Mouse (Mus musculus) heart, adult 2 months (tissue): Measurements from ENCODE around the gene Ndufa12. TPM values are rescaled to one million over a fixed set of nuclear protein-coding genes. Genes with fewer than 3 reads are reported as not detected.

Experiments used
- DNase-seq, 2 experiments: peaks; one replicate each; pipeline ENCODE4 v3.0.0; 2021
- H3K27ac ChIP-seq: fragments of 200-600 bp; 2 replicates; pipeline ENCODE4 v1.8.1; 2022
- H3K27me3 ChIP-seq: fragments of 200-500 bp; 2 replicates; pipeline ENCODE4 v1.6.1; 2012; ENCODE audit warnings: mild to moderate bottlenecking, low read length, inconsistent platforms, mixed read lengths; ENCODE audit not compliant: control insufficient read depth, insufficient read depth
- H3K36me3 ChIP-seq: fragments of 200-500 bp; 2 replicates; pipeline ENCODE4 v1.6.1; 2012; ENCODE audit warnings: low read length, inconsistent platforms; ENCODE audit not compliant: control insufficient read depth, insufficient read depth
- H3K4me1 ChIP-seq: fragments of 200-500 bp; 2 replicates; pipeline ENCODE4 v1.6.1; 2011; ENCODE audit warnings: low read length; ENCODE audit not compliant: control insufficient read depth, insufficient read depth
- H3K4me3 ChIP-seq: fragments of 200-600 bp; 2 replicates; pipeline ENCODE4 v1.8.1; 2022
- H3K79me2 ChIP-seq: fragments of 200-500 bp; replicated peaks from 2 replicates; pipeline ENCODE4 v1.6.1; 2012; ENCODE audit warnings: mild to moderate bottlenecking, inconsistent platforms, low read length, moderate library complexity, mixed read lengths; ENCODE audit not compliant: control insufficient read depth, insufficient read depth
- H3K9ac ChIP-seq: fragments of 200-500 bp; 2 replicates; pipeline ENCODE4 v1.6.1; 2012; ENCODE audit warnings: low read depth, mild to moderate bottlenecking, control low read depth, inconsistent platforms, low read length, mixed read lengths
- CTCF ChIP-seq: fragments of 200-600 bp; IDR thresholded peaks from 2 replicates; pipeline ENCODE4 v1.8.1; 2022; ENCODE audit warnings: antibody characterized with exemption, mild to moderate bottlenecking, moderate library complexity
- EP300 ChIP-seq: fragments of 200-500 bp; IDR thresholded peaks from 2 replicates; pipeline ENCODE4 v1.6.1; 2011; ENCODE audit warnings: low read depth, low read length, control low read depth; ENCODE audit not compliant: insufficient read depth
- POLR2A ChIP-seq: fragments of 200-500 bp; IDR thresholded peaks from 2 replicates; pipeline ENCODE4 v1.6.1; 2011; ENCODE audit warnings: mild to moderate bottlenecking, low read depth, low read length, control low read depth; ENCODE audit not compliant: insufficient read depth
- WGBS: fragments of 180-500 bp; shearing (Covaris S2); methylation state at CpG from one replicate; pipeline ENCODE4 v1.1.7; 2018; 5-methylcytosine and 5-hydroxymethylcytosine counted together
- intact Hi-C: fragments of 180-260 bp; cut with DNase I; formaldehyde crosslinking; loops from one replicate; pipeline ENCODE4 v1.15.1; 2025
- polyA plus RNA-seq: library from polyadenylated mRNA; depleted of rRNA; stranded (reverse); fragments of >200 nt; gene quantifications from 2 replicates; pipeline ENCODE4 v1.2.3, GENCODE M21; 2012; rRNA removed
- total RNA-seq, 2 experiments: library from RNA; stranded (reverse); gene quantifications; 2 replicates each; pipeline ENCODE4 v1.2.3; 2021

Ndufa12 gene
- total and polyA plus RNA-seq, 3 experiments, result 434 to 870 (median 804) TPM

- Histone ChIP-seq H3K79me2 (no peaks in the 10 kb centered on the region), H3K27me3 (no peaks in the 10 kb centered on the region), H3K27ac (no peak overlapping the region), H3K9ac (no peak overlapping the region), H3K36me3 (no peaks in the 10 kb centered on the region), H3K4me1 (no peaks in the 10 kb centered on the region), H3K4me3 (no peak overlapping the region)
- intact Hi-C loops, result no loop called here
- TF ChIP-seq POLR2A (no peak), EP300 (no peak), CTCF (no peak)
- WGBS, result 84% methylated on average over 6 of the region's 6 CpGs
- no peak for DNase-seq
These were observed 57.2 kb downstream of the Ndufa12 start for GRCm38 (mm10) chr10:94255744-94256143.

- 90% methylated on average over 4 of the region's 4 CpGs for WGBS
- H3K36me3 ChIP-seq, result no peaks in the 10 kb centered on the region
- H3K4me3 ChIP-seq, result no peak overlapping the region
- H3K9ac ChIP-seq, result no peak overlapping the region
- no peak for DNase-seq
- no peak overlapping the region for H3K27ac ChIP-seq
- H3K4me1 ChIP-seq, result no peaks in the 10 kb centered on the region
- no peaks in the 10 kb centered on the region for H3K27me3 ChIP-seq
- no peaks in the 10 kb centered on the region for H3K79me2 ChIP-seq
- intact Hi-C loops, result no loop called here
- no peak for TF ChIP-seq POLR2A
- no peak for TF ChIP-seq CTCF
These were observed 58.0 kb downstream of the Ndufa12 start for GRCm38 (mm10) chr10:94256518-94256917.

GRCm38 (mm10) chr10:94260544-94260943, 62.0 kb downstream of the Ndufa12 start:
- 73% methylated on average over 1 of the region's 1 CpGs for WGBS
- Histone ChIP-seq H3K79me2 (no peaks in the 10 kb centered on the region), H3K9ac (no peak overlapping the region), H3K4me3 (no peak overlapping the region), H3K4me1 (no peaks in the 10 kb centered on the region), H3K36me3 (no peaks in the 10 kb centered on the region), H3K27ac (no peak overlapping the region), H3K27me3 (no peaks in the 10 kb centered on the region)
- no peak for DNase-seq
- TF ChIP-seq EP300 (no peak), POLR2A (no peak), CTCF (no peak)
- intact Hi-C loops, result no loop called here

GRCm38 (mm10) chr10:94262646-94263045, 64.1 kb downstream of the Ndufa12 start:
- no peaks in the 10 kb centered on the region for H3K4me1 ChIP-seq
- no peak for DNase-seq
- H3K9ac ChIP-seq, result no peak overlapping the region
- no peak overlapping the region for H3K27ac ChIP-seq
- H3K27me3 ChIP-seq, result no peaks in the 10 kb centered on the region
- no peak for TF ChIP-seq EP300
- TF ChIP-seq POLR2A, result no peak
- no peak for TF ChIP-seq CTCF
- intact Hi-C loops, result no loop called here
- no peaks in the 10 kb centered on the region for H3K36me3 ChIP-seq
- WGBS, result 84% methylated on average over 13 of the region's 13 CpGs
- H3K4me3 ChIP-seq, result no peak overlapping the region
- H3K79me2 ChIP-seq, result no peaks in the 10 kb centered on the region

GRCm38 (mm10) chr10:94263211-94263610, 64.7 kb downstream of the Ndufa12 start:
- 78% methylated on average over 3 of the region's 3 CpGs for WGBS
- intact Hi-C loops, result no loop called here
- H3K9ac ChIP-seq, result no peak overlapping the region
- no peaks in the 10 kb centered on the region for H3K27me3 ChIP-seq
- H3K79me2 ChIP-seq, result no peaks in the 10 kb centered on the region
- no peak for TF ChIP-seq CTCF
- no peak for TF ChIP-seq POLR2A
- no peak for TF ChIP-seq EP300
- no peak overlapping the region for H3K27ac ChIP-seq
- H3K36me3 ChIP-seq, result no peaks in the 10 kb centered on the region
- H3K4me1 ChIP-seq, result no peaks in the 10 kb centered on the region
- DNase-seq, result no peak
- no peak overlapping the region for H3K4me3 ChIP-seq

GRCm38 (mm10) chr10:94265656-94266542, 67.4 kb downstream of the Ndufa12 start:
- H3K79me2 ChIP-seq, result no peaks in the 10 kb centered on the region
- no peak overlapping the region for H3K27ac ChIP-seq
- no peak overlapping the region for H3K9ac ChIP-seq
- H3K4me1 ChIP-seq, result no peaks in the 10 kb centered on the region
- intact Hi-C loops, result no loop called here
- H3K27me3 ChIP-seq, result no peaks in the 10 kb centered on the region
- H3K36me3 ChIP-seq, result no peaks in the 10 kb centered on the region
- 69% methylated on average over 17 of the region's 17 CpGs for WGBS
- no peak overlapping the region for H3K4me3 ChIP-seq
- TF ChIP-seq EP300, result no peak
- TF ChIP-seq POLR2A, result no peak
- no peak for TF ChIP-seq CTCF
- DNase-seq, result no peak

Other genes starting within 250 kb of the Ndufa12 start
- 10 to 100 TPM; 38.8 to 45.4 TPM for gene Vezt, start 162.9 kb upstream of the Ndufa12 start, total RNA-seq
- gene Vezt, start 162.9 kb upstream of the Ndufa12 start, polyA plus RNA-seq, result 17.4 and 27.9 TPM in 2 replicates
- gene Fgd6, start 162.7 kb upstream of the Ndufa12 start, total RNA-seq, result 1 to 10 TPM; 4.9 to 5.8 TPM
- gene Fgd6, start 162.7 kb upstream of the Ndufa12 start, polyA plus RNA-seq, result 1.9 and 3.9 TPM in 2 replicates
- gene Nr2c1, start 50.7 kb upstream of the Ndufa12 start, total RNA-seq, result 1 to 10 TPM; 6.1 to 6.6 TPM
- 3.3 and 4.3 TPM in 2 replicates for gene Nr2c1, start 50.7 kb upstream of the Ndufa12 start, polyA plus RNA-seq
- not detected for gene Gm4792, start 100.0 kb downstream of the Ndufa12 start, total RNA-seq
- not detected in 2 replicates for gene Gm4792, start 100.0 kb downstream of the Ndufa12 start, polyA plus RNA-seq
- 10 to 100 TPM; 29.8 to 35.1 TPM for gene Tmcc3, start 113.2 kb downstream of the Ndufa12 start, total RNA-seq
- gene Tmcc3, start 113.2 kb downstream of the Ndufa12 start, polyA plus RNA-seq, result 15.3 and 26.8 TPM in 2 replicates